Mouse (Mus musculus) hindbrain, embryonic 16.5 days (tissue): ENCODE data around the gene Ddi2. TPM values are rescaled to one million over a fixed set of nuclear protein-coding genes. Genes with fewer than 3 reads are reported as not detected.

ENCODE experiments used
- ATAC-seq: fragments of 200-750 bp; cut with Nextera tagmentation; 2 replicates; pipeline ENCODE4 v1.8.0; 2017; ENCODE audit warnings: moderate TSS enrichment, moderate library complexity
- H3K27ac ChIP-seq: fragments of 300-500 bp; sonication (generic); 2 replicates; pipeline ENCODE4 v1.5.1; 2014; ENCODE audit warnings: low read depth, mild to moderate bottlenecking, control low read depth, low read length, moderate library complexity
- H3K27me3 ChIP-seq: fragments of 300-500 bp; sonication (generic); replicated peaks from 2 replicates; pipeline ENCODE4 v1.6.1; 2014; ENCODE audit warnings: low read length; ENCODE audit not compliant: control insufficient read depth, insufficient read depth
- H3K36me3 ChIP-seq: fragments of 300-500 bp; sonication (generic); 2 replicates; pipeline ENCODE4 v1.6.1; 2014; ENCODE audit warnings: mild to moderate bottlenecking, low read length, moderate library complexity, mixed read lengths; ENCODE audit not compliant: control insufficient read depth, insufficient read depth
- H3K4me1 ChIP-seq: fragments of 300-500 bp; sonication (generic); 2 replicates; pipeline ENCODE4 v1.6.1; 2014; ENCODE audit warnings: low read depth, low read length; ENCODE audit not compliant: control insufficient read depth, insufficient read depth
- H3K4me2 ChIP-seq: fragments of 300-500 bp; sonication (generic); 2 replicates; pipeline ENCODE4 v1.6.1; 2014; ENCODE audit warnings: mild to moderate bottlenecking, low read length, control low read depth, moderate library complexity
- H3K4me3 ChIP-seq: fragments of 300-500 bp; sonication (generic); 2 replicates; pipeline ENCODE4 v1.5.1; 2014; ENCODE audit warnings: mild to moderate bottlenecking, low read length, control low read depth, moderate library complexity
- H3K9ac ChIP-seq: fragments of 300-500 bp; sonication (generic); 2 replicates; pipeline ENCODE4 v1.6.1; 2014; ENCODE audit warnings: low read depth, mild to moderate bottlenecking, control low read depth, low read length, moderate library complexity
- H3K9me3 ChIP-seq: fragments of 300-500 bp; sonication (generic); 2 replicates; pipeline ENCODE4 v1.6.1; 2014; ENCODE audit warnings: mild to moderate bottlenecking, low read length, moderate library complexity; ENCODE audit not compliant: control insufficient read depth
- WGBS: fragments of 180-500 bp; shearing (Covaris S2); extraction: QIAGEN DNeasy Blood & Tissue Kit; methylation state at CpG from one replicate; pipeline ENCODE4 v1.1.7; 2014; 5-methylcytosine and 5-hydroxymethylcytosine counted together
- polyA plus RNA-seq: library from polyadenylated mRNA; unstranded; fragments of >200 nt; fragmentation: Nextera tagmentation; extraction: Ambion mirVana; gene quantifications from 2 replicates; pipeline ENCODE4 v1.2.1, GENCODE M21; 2015

Ddi2 gene
- polyA plus RNA-seq, 1 experiment from 2014 or later, result 11.0 TPM

GRCm38 (mm10) chr4:141656932-141657331 lies 66.3 kb downstream of the Ddi2 start:
- Histone ChIP-seq H3K4me1 (no peaks in the 10 kb centered on the region; the same call in 1 of the 2 replicates), H3K4me2 (no peak overlapping the region), H3K4me3 (no peak overlapping the region), H3K27me3 (no peaks in the 10 kb centered on the region), H3K9me3 (no peaks in the 10 kb centered on the region), H3K36me3 (peaks cover 9% of the 10 kb centered on the region; the same call in 1 of the 2 replicates), H3K9ac (no peak overlapping the region), H3K27ac (no peak overlapping the region)
- no peak for ATAC-seq
- WGBS, result 71% methylated on average over 8 of the region's 8 CpGs

GRCm38 (mm10) chr4:141655908-141656608 lies 67.2 kb downstream of the Ddi2 start:
- ATAC-seq, result no peak
- Histone ChIP-seq H3K4me2 (no peak overlapping the region), H3K27me3 (no peaks in the 10 kb centered on the region), H3K27ac (no peak overlapping the region; the same call in 1 of the 2 replicates), H3K36me3 (peaks cover 10% of the 10 kb centered on the region; the same call in 1 of the 2 replicates), H3K9me3 (no peaks in the 10 kb centered on the region), H3K9ac (no peak overlapping the region), H3K4me1 (no peaks in the 10 kb centered on the region; the same call in 1 of the 2 replicates), H3K4me3 (no peak overlapping the region)
- WGBS, result 81% methylated on average over 12 of the region's 12 CpGs

GRCm38 (mm10) chr4:141654509-141654908 lies 68.7 kb downstream of the Ddi2 start:
- no peak overlapping the region for H3K9ac ChIP-seq

DNA sequence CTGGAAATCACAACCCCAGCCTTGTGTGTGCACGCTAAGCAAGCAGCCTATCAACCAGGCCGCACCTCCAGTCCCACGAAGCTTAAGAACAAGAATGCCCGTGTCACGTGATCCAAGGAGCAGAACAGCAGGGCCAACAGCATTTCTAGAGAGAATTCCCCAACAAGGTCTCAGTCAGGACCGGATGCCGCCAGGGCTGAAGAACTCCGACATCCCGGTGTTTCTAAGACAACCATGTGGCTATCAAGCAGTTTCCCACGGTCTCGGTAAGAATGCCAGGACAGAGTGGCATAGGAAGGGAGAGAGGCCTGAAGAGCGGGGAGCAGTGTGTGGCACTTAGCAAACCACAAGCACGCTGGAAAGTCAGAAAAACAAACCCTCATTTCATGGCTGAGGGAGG lies 69.4 kb downstream of the Ddi2 start:
- no peaks in the 10 kb centered on the region for H3K27me3 ChIP-seq
- H3K4me1 ChIP-seq, result peaks cover 7% of the 10 kb centered on the region; the same call in 1 of the 2 replicates
- WGBS, result 84% methylated on average over 13 of the region's 13 CpGs
- no peak overlapping the region for H3K4me3 ChIP-seq
- ATAC-seq, result peak; percentile 44; the same call in 1 of the 2 replicates
- H3K9ac ChIP-seq, result no peak overlapping the region
- H3K27ac ChIP-seq, result peak overlapping the region; percentile 34; the same call in 1 of the 2 replicates
- H3K4me2 ChIP-seq, result no peak overlapping the region
- no peaks in the 10 kb centered on the region for H3K9me3 ChIP-seq
- peaks cover 10% of the 10 kb centered on the region; the same call in 1 of the 2 replicates for H3K36me3 ChIP-seq

More at GRCm38 (mm10) chr4:141654509-141654908, 68.7 kb downstream of the Ddi2 start:
- Histone ChIP-seq H3K4me2 (no peak overlapping the region), H3K9me3 (no peaks in the 10 kb centered on the region), H3K4me1 (peaks cover 3% of the 10 kb centered on the region; the same call in 1 of the 2 replicates), H3K27ac (peak overlapping the region; percentile 34), H3K36me3 (peaks cover 10% of the 10 kb centered on the region; the same call in 1 of the 2 replicates), H3K27me3 (no peaks in the 10 kb centered on the region), H3K4me3 (no peak overlapping the region)
- WGBS, result 88% methylated on average over 6 of the region's 6 CpGs
- ATAC-seq, result no peak

GRCm38 (mm10) chr4:141653044-141653443 lies 70.2 kb downstream of the Ddi2 start:
- Histone ChIP-seq H3K27ac (no peak overlapping the region), H3K4me1 (peaks cover 8% of the 10 kb centered on the region; the same call in 1 of the 2 replicates), H3K9ac (no peak overlapping the region), H3K4me2 (no peak overlapping the region), H3K4me3 (no peak overlapping the region), H3K27me3 (no peaks in the 10 kb centered on the region), H3K9me3 (no peaks in the 10 kb centered on the region), H3K36me3 (peaks cover 10% of the 10 kb centered on the region; the same call in 1 of the 2 replicates)
- no peak for ATAC-seq
- WGBS, result 91% methylated on average over 8 of the region's 8 CpGs

GRCm38 (mm10) chr4:141651944-141652343 lies 71.3 kb downstream of the Ddi2 start:
- Histone ChIP-seq H3K36me3 (peaks cover 8% of the 10 kb centered on the region; the same call in 1 of the 2 replicates), H3K9ac (no peak overlapping the region), H3K4me3 (no peak overlapping the region), H3K27me3 (no peaks in the 10 kb centered on the region), H3K27ac (no peak overlapping the region), H3K9me3 (no peaks in the 10 kb centered on the region), H3K4me2 (no peak overlapping the region), H3K4me1 (peaks cover 8% of the 10 kb centered on the region; the same call in 1 of the 2 replicates)
- no peak for ATAC-seq
- 79% methylated on average over 10 of the region's 10 CpGs for WGBS

DNA sequence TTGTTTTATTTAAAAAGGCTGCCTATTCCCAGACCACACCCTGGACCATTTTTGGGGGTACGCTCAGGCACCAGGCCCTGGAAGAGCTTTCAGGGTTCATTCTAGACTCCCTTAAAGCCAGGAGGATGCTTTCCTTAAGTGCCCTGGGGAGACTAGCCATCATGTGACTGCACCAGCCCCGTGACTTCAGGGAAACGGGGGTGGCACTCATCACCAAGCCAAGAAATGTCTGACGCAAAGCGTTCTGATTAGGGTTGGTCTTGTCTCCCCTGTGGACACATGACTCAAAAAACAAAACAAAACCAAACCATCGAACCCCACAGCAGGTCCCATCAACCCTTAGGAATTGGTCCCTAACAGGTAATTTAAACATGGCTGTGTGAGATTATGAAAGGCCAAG lies 71.9 kb downstream of the Ddi2 start:
- Histone ChIP-seq H3K36me3 (peaks cover 5% of the 10 kb centered on the region; the same call in 1 of the 2 replicates), H3K4me1 (peaks cover 8% of the 10 kb centered on the region; the same call in 1 of the 2 replicates), H3K9me3 (no peaks in the 10 kb centered on the region), H3K27ac (no peak overlapping the region), H3K9ac (no peak overlapping the region), H3K4me3 (no peak overlapping the region), H3K27me3 (no peaks in the 10 kb centered on the region), H3K4me2 (no peak overlapping the region)
- no peak for ATAC-seq
- WGBS, result 79% methylated on average over 6 of the region's 6 CpGs

DNA sequence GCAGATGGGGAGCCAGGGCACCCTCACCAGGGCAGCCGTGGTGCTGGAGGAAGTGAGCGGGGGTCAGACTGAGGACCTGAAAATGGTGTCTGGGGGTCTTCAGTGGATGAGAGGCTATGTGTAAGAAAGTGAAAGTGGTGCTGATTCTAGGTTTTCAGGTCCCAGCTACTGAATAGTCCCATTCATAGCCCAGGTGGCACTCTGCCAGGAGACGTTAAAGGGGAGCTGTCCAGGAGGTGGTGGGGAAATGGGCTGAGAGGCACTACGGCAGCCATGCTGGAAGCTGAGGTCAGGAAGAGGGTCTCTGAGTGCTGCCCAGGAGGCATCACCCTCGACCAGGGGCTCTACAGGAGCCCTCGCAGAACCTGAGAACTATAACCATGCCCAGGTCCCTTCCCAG lies 74.0 kb downstream of the Ddi2 start:
- no peak overlapping the region for H3K4me2 ChIP-seq
- peaks cover 5% of the 10 kb centered on the region; the same call in 1 of the 2 replicates for H3K36me3 ChIP-seq
- H3K27me3 ChIP-seq, result no peaks in the 10 kb centered on the region
- H3K4me1 ChIP-seq, result peaks cover 8% of the 10 kb centered on the region; the same call in 1 of the 2 replicates
- no peak overlapping the region for H3K9ac ChIP-seq
- H3K4me3 ChIP-seq, result no peak overlapping the region
- H3K9me3 ChIP-seq, result no peaks in the 10 kb centered on the region
- peak; percentile 37; the same call in 1 of the 2 replicates for ATAC-seq
- WGBS, result 55% methylated on average over 6 of the region's 6 CpGs
- peak overlapping the region; percentile 48; the same call in 1 of the 2 replicates for H3K27ac ChIP-seq

DNA sequence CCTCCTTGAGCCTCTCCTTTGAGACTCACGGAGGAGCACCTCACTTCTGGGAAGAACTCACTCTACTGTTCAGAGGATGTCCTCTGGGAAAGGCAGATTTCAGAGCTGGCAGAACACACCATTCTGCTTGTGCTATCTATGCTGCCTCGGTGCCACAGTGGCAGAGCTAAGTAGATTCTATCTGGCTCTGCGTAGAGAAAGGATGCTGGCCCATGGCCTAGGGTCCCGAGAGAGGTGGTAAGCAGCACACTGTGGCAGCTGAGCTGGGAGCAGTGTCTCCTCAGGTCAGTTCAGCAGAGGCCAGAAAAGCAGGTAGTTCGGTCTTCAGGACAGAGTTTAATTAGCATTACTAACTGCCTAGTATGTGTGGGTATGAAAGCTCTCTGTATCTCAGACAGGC lies 75.0 kb downstream of the Ddi2 start:
- H3K9me3 ChIP-seq, result no peaks in the 10 kb centered on the region
- H3K27me3 ChIP-seq, result no peaks in the 10 kb centered on the region
- ATAC-seq, result no peak
- H3K27ac ChIP-seq, result no peak overlapping the region
- H3K4me3 ChIP-seq, result no peak overlapping the region
- H3K4me1 ChIP-seq, result peaks cover 17% of the 10 kb centered on the region
- H3K9ac ChIP-seq, result no peak overlapping the region
- H3K4me2 ChIP-seq, result no peak overlapping the region
- peaks cover 5% of the 10 kb centered on the region; the same call in 1 of the 2 replicates for H3K36me3 ChIP-seq
- 71% methylated on average over 5 of the region's 5 CpGs for WGBS
